Mouse (Mus musculus): ENCODE results near the gene Pde4c. TPM values are rescaled to one million over a fixed set of nuclear protein-coding genes. Genes with fewer than 3 reads are reported as not detected.

Pde4c gene
- polyA plus RNA-seq, 1 experiment, result 9.9 TPM

- no peak for DNase-seq (ENCODE audit: low read depth)
These were observed 25.9 kb upstream of the Pde4c start for GRCm38 (mm10) chr8:70697366-70698250.

GRCm38 (mm10) chr8:70698310-70699109 is 25.0 kb upstream of the Pde4c start, which contains the start of gene Jund:
Gene Jund (plus strand): TSS chr8:70698949.
- DNase-seq (ENCODE audit: low read depth), result no peak

- DNase-seq (ENCODE audit: low read depth), result no peak
These were observed 24.2 kb upstream of the Pde4c start for GRCm38 (mm10) chr8:70699116-70699833.

- DNase-seq (ENCODE audit: low read depth), result no peak
These were observed 23.5 kb upstream of the Pde4c start for GRCm38 (mm10) chr8:70699834-70700554.

GRCm38 (mm10) chr8:70700555-70700922 is 23.0 kb upstream of the Pde4c start:
- no peak for DNase-seq (ENCODE audit: low read depth)

GRCm38 (mm10) chr8:70701048-70701981 is 22.2 kb upstream of the Pde4c start:
- DNase-seq (ENCODE audit: low read depth), result no peak

GRCm38 (mm10) chr8:70701982-70702841 is 21.3 kb upstream of the Pde4c start:
- DNase-seq (ENCODE audit: low read depth), result no peak

- DNase-seq (ENCODE audit: low read depth), result no peak
These were observed 20.7 kb upstream of the Pde4c start for GRCm38 (mm10) chr8:70702842-70703182.

GRCm38 (mm10) chr8:70703287-70703686 is 20.2 kb upstream of the Pde4c start, which contains the start of gene Iqcn:
Gene Iqcn (plus strand): TSS chr8:70703457.
- no peak for DNase-seq (ENCODE audit: low read depth)

- DNase-seq (ENCODE audit: low read depth), result no peak
These were observed 15.2 kb upstream of the Pde4c start for GRCm38 (mm10) chr8:70708281-70708680.

- DNase-seq (ENCODE audit: low read depth), result no peak
These were observed 13.7 kb upstream of the Pde4c start for GRCm38 (mm10) chr8:70709794-70710193.

- DNase-seq (ENCODE audit: low read depth), result no peak
These were observed 13.2 kb upstream of the Pde4c start for GRCm38 (mm10) chr8:70710296-70710695.

GRCm38 (mm10) chr8:70711041-70711440 is 12.5 kb upstream of the Pde4c start:
- DNase-seq (ENCODE audit: low read depth), result no peak

- DNase-seq (ENCODE audit: low read depth), result no peak
These were observed 9.5 kb upstream of the Pde4c start for GRCm38 (mm10) chr8:70713991-70714390.

GRCm38 (mm10) chr8:70715086-70715485 is 8.4 kb upstream of the Pde4c start:
- DNase-seq (ENCODE audit: low read depth), result no peak

- no peak for DNase-seq (ENCODE audit: low read depth)
These were observed 6.8 kb upstream of the Pde4c start for GRCm38 (mm10) chr8:70716521-70717400.

- DNase-seq (ENCODE audit: low read depth), result no peak
These were observed 5.2 kb upstream of the Pde4c start, which contains the start of gene Gm3336 for GRCm38 (mm10) chr8:70718297-70718696. Gene Gm3336 (plus strand): TSS chr8:70718543.

GRCm38 (mm10) chr8:70719796-70720270 is 3.7 kb upstream of the Pde4c start:
- DNase-seq (ENCODE audit: low read depth), result no peak

Measured in gonadal fat pad, adult 2 months (tissue).